Comparison of ENCODE assay signal across 8 mouse cellular contexts in the genomic region with DNA sequence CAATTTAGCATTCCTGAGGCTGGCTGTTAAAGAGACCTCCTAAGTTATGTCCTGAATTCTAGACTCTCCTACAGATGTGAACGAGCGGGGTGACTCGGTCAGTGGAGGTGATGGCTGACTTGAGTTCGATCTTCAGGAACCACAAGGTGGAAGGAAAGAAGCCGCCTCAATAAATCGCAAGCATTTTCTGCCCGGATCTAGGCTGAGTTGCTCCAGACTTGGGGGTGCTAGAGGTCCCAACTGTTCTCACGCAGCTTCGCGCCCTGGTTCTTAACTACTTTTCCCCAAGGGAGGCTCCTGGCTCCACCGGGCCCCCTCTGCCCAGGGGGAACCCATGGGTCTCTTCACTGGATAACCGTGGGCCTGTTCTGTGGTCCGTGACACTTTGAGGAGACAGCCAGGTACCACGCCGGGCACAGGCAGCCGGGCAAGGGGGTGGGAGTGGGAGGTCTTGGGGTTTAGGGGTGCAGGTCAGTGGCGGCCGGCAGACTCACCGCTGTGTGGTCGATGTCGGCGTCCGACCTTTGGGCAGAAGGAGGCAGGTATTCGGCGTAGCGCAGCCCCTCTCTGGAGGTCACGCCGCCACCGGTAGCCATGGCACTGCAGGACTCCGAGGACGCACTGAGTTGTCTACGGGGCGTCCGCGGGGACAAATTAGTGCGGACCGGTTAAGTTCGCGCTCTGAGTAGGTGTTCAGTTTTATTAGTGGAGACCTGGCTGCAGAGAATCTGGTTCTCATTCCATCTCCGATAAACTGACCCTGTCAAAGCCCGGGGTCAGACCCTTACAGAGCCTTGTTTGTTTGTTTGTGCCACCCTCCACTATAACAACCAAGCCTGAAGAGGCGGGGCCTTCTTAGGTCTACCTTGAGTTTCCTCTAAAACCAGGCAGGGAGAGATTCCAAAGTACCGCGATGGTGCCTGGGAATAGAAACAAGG. TPM values are rescaled to one million over a fixed set of nuclear protein-coding genes. Genes with fewer than 3 reads are reported as not detected.
A peak's percentile ranks its signal among the peaks of the same experiment; 100 is the strongest.
DNase-seq lines count a peak whose midpoint lies in the region; ATAC-seq and TF ChIP-seq lines count a peak whose summit lies in the region.

A gene (minus strand): TSS at position 822 of the 938 bp plus-strand sequence.

- H3K4me3 ChIP-seq in ES-Bruce4 (ENCODE audit: low read depth, low read length), result peak within 1 kb of the TSS; percentile 85
- peak within 1 kb of the TSS; percentile 74 for H3K4me3 ChIP-seq in forebrain, embryonic 14.5 days (ENCODE audit: low read depth, low read length)
- H3K4me3 ChIP-seq in liver, embryonic 15.5 days (replicated peaks), result peak within 1 kb of the TSS; percentile 76
- peak within 1 kb of the TSS; percentile 88 for H3K4me3 ChIP-seq in neural tube, embryonic 11.5 days (ENCODE audit: low read depth, low read length)
- H3K4me3 ChIP-seq in stomach, embryonic 16.5 days (replicated peaks; ENCODE audit: low read length), result peak within 1 kb of the TSS; percentile 95

- TF ChIP-seq POLR2A in ES-Bruce4 (IDR thresholded peaks at IDR 0.05; ENCODE audit: insufficient read depth, low read length), result no peak

- peak; percentile 83 for DNase-seq in cerebellum, adult 11-12 months
- DNase-seq in forebrain, embryonic 14.5 days (ENCODE audit: low spot score), result peak; percentile 80
- DNase-seq in heart, postnatal 10 days, result peak; percentile 91 to 93
- peak; percentile 94 to 95 for DNase-seq in kidney, postnatal 4 days
- peak; percentile 84 for DNase-seq in neural tube, embryonic 11.5 days (ENCODE audit: low spot score)

- no peak for TF ChIP-seq CTCF in ES-Bruce4 (IDR thresholded peaks at IDR 0.05; ENCODE audit: low read depth, low read length)

- no peaks in the 10 kb centered on the region for H3K4me1 ChIP-seq in ES-Bruce4 (ENCODE audit: control insufficient read depth, insufficient read depth, low read length)
- peaks cover 3% of the 10 kb centered on the region; the same call in 1 of the 2 replicates for H3K4me1 ChIP-seq in forebrain, embryonic 14.5 days (ENCODE audit: control insufficient read depth, insufficient read depth, low read length)
- peaks cover 6% of the 10 kb centered on the region; the same call in 1 of the 2 replicates for H3K4me1 ChIP-seq in liver, embryonic 15.5 days (replicated peaks)
- H3K4me1 ChIP-seq in neural tube, embryonic 11.5 days (ENCODE audit: control insufficient read depth, insufficient read depth, low read length), result 0 out of 2 replicates have a peak, but pooled peaks cover 2% of the 10 kb centered on the region
- H3K4me1 ChIP-seq in stomach, embryonic 16.5 days (ENCODE audit: control insufficient read depth, insufficient read depth, low read length), result no peaks in the 10 kb centered on the region; the same call in 1 of the 2 replicates

- intact Hi-C loops in heart, postnatal 10 days (cut with DNase I), result no loop called here

- no peaks in the 10 kb centered on the region for H3K36me3 ChIP-seq in ES-Bruce4 (ENCODE audit: control insufficient read depth, insufficient read depth, low read length, poor library complexity, severe bottlenecking)
- H3K36me3 ChIP-seq in forebrain, embryonic 14.5 days (ENCODE audit: control insufficient read depth, insufficient read depth, low read length), result no peaks in the 10 kb centered on the region
- no peaks in the 10 kb centered on the region for H3K36me3 ChIP-seq in liver, embryonic 15.5 days (replicated peaks)
- no peaks in the 10 kb centered on the region for H3K36me3 ChIP-seq in neural tube, embryonic 11.5 days (ENCODE audit: control insufficient read depth, insufficient read depth, low read length)
- no peaks in the 10 kb centered on the region for H3K36me3 ChIP-seq in stomach, embryonic 16.5 days (ENCODE audit: control insufficient read depth, insufficient read depth, low read length)

- no peak for TF ChIP-seq EP300 in ES-Bruce4 (IDR thresholded peaks at IDR 0.05; ENCODE audit: insufficient read depth, low read depth, low read length)

- 0 out of 2 replicates have a peak, but pooled peaks cover 2% of the 10 kb centered on the region for H3K9me3 ChIP-seq in ES-Bruce4 (replicated peaks; ENCODE audit: control insufficient read depth, insufficient read depth, low read length, poor library complexity, severe bottlenecking)
- H3K9me3 ChIP-seq in forebrain, embryonic 14.5 days (replicated peaks; ENCODE audit: control insufficient read depth, low read length), result no peaks in the 10 kb centered on the region
- H3K9me3 ChIP-seq in liver, embryonic 15.5 days (replicated peaks), result no peaks in the 10 kb centered on the region
- H3K9me3 ChIP-seq in neural tube, embryonic 11.5 days (ENCODE audit: control insufficient read depth, low read length), result no peaks in the 10 kb centered on the region
- no peaks in the 10 kb centered on the region for H3K9me3 ChIP-seq in stomach, embryonic 16.5 days (replicated peaks; ENCODE audit: control insufficient read depth, low read length)

- H3K4me2 ChIP-seq in forebrain, embryonic 14.5 days (ENCODE audit: low read length), result peak within 1 kb of the TSS; percentile 70
- H3K4me2 ChIP-seq in liver, embryonic 15.5 days, result peak within 1 kb of the TSS; percentile 78
- peak within 1 kb of the TSS; percentile 74 for H3K4me2 ChIP-seq in neural tube, embryonic 11.5 days (ENCODE audit: low read depth)
- peak within 1 kb of the TSS; percentile 72 for H3K4me2 ChIP-seq in stomach, embryonic 16.5 days (ENCODE audit: low read depth, low read length)

- WGBS in forebrain, embryonic 14.5 days, result under 1% methylated on average over 44 of the region's 44 CpGs
- WGBS in liver, embryonic 15.5 days (ENCODE audit: insufficient replicate concordance), result under 1% methylated on average over 44 of the region's 44 CpGs
- 2% methylated on average over 44 of the region's 44 CpGs for WGBS in neural tube, embryonic 11.5 days
- 2% methylated on average over 44 of the region's 44 CpGs for WGBS in stomach, embryonic 16.5 days

- H3K27ac ChIP-seq in ES-Bruce4 (ENCODE audit: insufficient read depth, low read length), result no peak within 1 kb of the TSS
- no peak within 1 kb of the TSS; the same call in 1 of the 2 replicates for H3K27ac ChIP-seq in forebrain, embryonic 14.5 days (ENCODE audit: low read depth, low read length)
- H3K27ac ChIP-seq in liver, embryonic 15.5 days (replicated peaks), result 0 out of 2 replicates have a peak within 1 kb of the TSS, but pooled peaks have one; percentile 29
- no peak within 1 kb of the TSS for H3K27ac ChIP-seq in neural tube, embryonic 11.5 days (ENCODE audit: low read depth, low read length)
- H3K27ac ChIP-seq in stomach, embryonic 16.5 days (ENCODE audit: low read length), result no peak within 1 kb of the TSS; the same call in 1 of the 2 replicates

- no peaks in the 10 kb centered on the region for H3K27me3 ChIP-seq in ES-Bruce4 (ENCODE audit: control insufficient read depth, insufficient read depth, low read length, poor library complexity, severe bottlenecking)
- H3K27me3 ChIP-seq in forebrain, embryonic 14.5 days (replicated peaks; ENCODE audit: control insufficient read depth, insufficient read depth, low read length), result no peaks in the 10 kb centered on the region
- no peaks in the 10 kb centered on the region for H3K27me3 ChIP-seq in liver, embryonic 15.5 days
- no peaks in the 10 kb centered on the region for H3K27me3 ChIP-seq in neural tube, embryonic 11.5 days (ENCODE audit: control insufficient read depth, insufficient read depth, low read length)
- H3K27me3 ChIP-seq in stomach, embryonic 16.5 days (ENCODE audit: control insufficient read depth, insufficient read depth, low read length), result no peaks in the 10 kb centered on the region

- peak within 1 kb of the TSS; percentile 66 for H3K9ac ChIP-seq in ES-Bruce4 (ENCODE audit: low read depth, poor library complexity, severe bottlenecking)
- peak within 1 kb of the TSS; percentile 86 for H3K9ac ChIP-seq in forebrain, embryonic 14.5 days (ENCODE audit: low read length)
- H3K9ac ChIP-seq in liver, embryonic 15.5 days, result peak within 1 kb of the TSS; percentile 71
- H3K9ac ChIP-seq in neural tube, embryonic 11.5 days (ENCODE audit: low read length), result peak within 1 kb of the TSS; percentile 81
- peak within 1 kb of the TSS; percentile 92 for H3K9ac ChIP-seq in stomach, embryonic 16.5 days (ENCODE audit: low read length)

- ATAC-seq in forebrain, embryonic 14.5 days, result peak; percentile 89
- ATAC-seq in liver, embryonic 15.5 days (ENCODE audit: insufficient read depth), result peak; percentile 88
- ATAC-seq in neural tube, embryonic 11.5 days (ENCODE audit: insufficient read depth, low FRiP score, low TSS enrichment), result peak; percentile 81
- ATAC-seq in stomach, embryonic 16.5 days (ENCODE audit: insufficient read depth, low FRiP score), result peak; percentile 90

RNA-seq across cellular contexts. Expression of the gene that starts here (rescaled TPM):
- 44.6 and 53.7 TPM in 2 replicates for polyA plus RNA-seq in ES-Bruce4 (2011; ENCODE audit: insufficient read depth, insufficient read length, low read depth, missing spikeins)
- 68.3 and 100 TPM in 2 replicates for polyA plus RNA-seq in forebrain, embryonic 14.5 days (2014; fragmentation: Nextera tagmentation; extraction: Ambion mirVana)
- 100 to 1,000 TPM; 229 to 247 TPM for total RNA-seq in heart, postnatal 10 days (2021)
- polyA plus RNA-seq in liver, embryonic 15.5 days (2015; fragmentation: Nextera tagmentation; extraction: Ambion mirVana), result 35.4 and 41.6 TPM in 2 replicates
- polyA plus RNA-seq in neural tube, embryonic 11.5 days (2014; fragmentation: Nextera tagmentation; extraction: Ambion mirVana), result 103 TPM in 2 replicates
- 83.7 and 84.6 TPM in 2 replicates for polyA plus RNA-seq in stomach, embryonic 16.5 days (2015; fragmentation: Nextera tagmentation; extraction: Ambion mirVana)
